Mouse (Mus musculus) urinary bladder, adult 18-20 months (tissue): ENCODE results near the gene Htr2a.

ENCODE experiments used
- DNase-seq, 2 experiments: peaks; one replicate each; pipeline ENCODE4 v3.0.0; 2022; ENCODE audit warnings: low spot score in 2 of 2, mixed read lengths in 2 of 2

Gene Htr2a

GRCm38 (mm10) chr14:74697432-74697831 is 56.8 kb downstream of the Htr2a start:
- no peak for DNase-seq

GRCm38 (mm10) chr14:74699241-74699640 is 58.6 kb downstream of the Htr2a start:
- DNase-seq = no peak

GRCm38 (mm10) chr14:74703930-74704329 is 63.3 kb downstream of the Htr2a start:
- DNase-seq = no peak

GRCm38 (mm10) chr14:74709054-74709453 is 68.4 kb downstream of the Htr2a start:
- no peak for DNase-seq

GRCm38 (mm10) chr14:74723541-74723940 is 82.9 kb downstream of the Htr2a start:
- no peak for DNase-seq

- DNase-seq = no peak
Measured at GRCm38 (mm10) chr14:74731221-74732078, 90.8 kb downstream of the Htr2a start.

- peak; percentile 94 to 96 for DNase-seq
Measured at GRCm38 (mm10) chr14:74732079-74732783, 91.6 kb downstream of the Htr2a start, which contains the start of gene Esd. TSS of gene Esd (plus strand) at chr14:74732297.

- no peak for DNase-seq
Measured at GRCm38 (mm10) chr14:74733397-74733796, 92.8 kb downstream of the Htr2a start.

GRCm38 (mm10) chr14:74735471-74735870 is 94.8 kb downstream of the Htr2a start:
- no peak for DNase-seq

- no peak for DNase-seq
Measured at GRCm38 (mm10) chr14:74736850-74737249, 96.2 kb downstream of the Htr2a start.
